Mouse (Mus musculus) C2C12 (cell line): Measurements from ENCODE around the gene Rap1gds1. TPM values are rescaled to one million over a fixed set of nuclear protein-coding genes. Genes with fewer than 3 reads are reported as not detected.

Experiments used
- H3K27me3 ChIP-seq: one replicate; pipeline ENCODE4 v1.6.1; 2011; ENCODE audit not compliant: control insufficient read depth, insufficient read depth, insufficient read length
- H3K36me3 ChIP-seq: one replicate; pipeline ENCODE4 v1.6.1; 2011; ENCODE audit not compliant: control insufficient read depth, insufficient read depth
- H3K4me3 ChIP-seq: one replicate; pipeline ENCODE4 v1.5.1; 2011; ENCODE audit warnings: mild to moderate bottlenecking, control low read depth; ENCODE audit not compliant: poor library complexity, insufficient read depth, severe bottlenecking
- H3K79me2 ChIP-seq: one replicate; pipeline ENCODE4 v1.6.1; 2011; ENCODE audit not compliant: control insufficient read depth, insufficient read depth
- H3K79me3 ChIP-seq: one replicate; pipeline ENCODE4 v1.6.1; 2011; ENCODE audit warnings: low read depth, control low read depth
- H3ac ChIP-seq: one replicate; pipeline ENCODE3; 2011; ENCODE audit warnings: low read depth; ENCODE audit not compliant: control insufficient read depth, insufficient read length
- CEBPB ChIP-seq: IDR thresholded peaks from one replicate; pipeline ENCODE4 v1.6.1; 2011; ENCODE audit warnings: low read depth, mild to moderate bottlenecking, control low read depth, moderate library complexity
- CTCF ChIP-seq: IDR thresholded peaks from one replicate; pipeline ENCODE4 v1.5.1; 2011; ENCODE audit not compliant: control insufficient read depth, insufficient read depth, insufficient read length
- FOSL1 ChIP-seq: IDR thresholded peaks from one replicate; pipeline ENCODE4 v1.8.0; 2011; ENCODE audit warnings: mild to moderate bottlenecking, low read length; ENCODE audit not compliant: poor library complexity, insufficient read depth, severe bottlenecking
- MAX ChIP-seq: IDR thresholded peaks from one replicate; pipeline ENCODE4 v1.6.1; 2011; ENCODE audit warnings: mild to moderate bottlenecking, control low read depth
- MYOD1 ChIP-seq: IDR thresholded peaks from one replicate; pipeline ENCODE4 v1.6.1; 2011; ENCODE audit warnings: low read depth; ENCODE audit not compliant: control insufficient read depth, insufficient read length
- MYOG ChIP-seq: IDR thresholded peaks from one replicate; pipeline ENCODE4 v1.6.1; 2011; ENCODE audit not compliant: control insufficient read depth, insufficient read length; ENCODE audit errors: extremely low read depth
- USF1 ChIP-seq: IDR thresholded peaks from one replicate; pipeline ENCODE4 v1.6.1; 2011; ENCODE audit warnings: low read depth, mild to moderate bottlenecking, control low read depth, moderate library complexity
- long read RNA-seq, 2 experiments: library from polyadenylated mRNA; unstranded; transcript quantifications; one replicate each; pipeline ENCODE4 v2.0.0; 2019 to 2020
- polyA plus RNA-seq: library from polyadenylated mRNA; unstranded; fragments of >200 nt; fragmentation: generic; extraction: Trizol; gene quantifications from one replicate; pipeline ENCODE4 v1.2.1, GENCODE M21; 2012; ENCODE audit warnings: missing spikeins

The Rap1gds1 gene
- 29.1 TPM for polyA plus RNA-seq
- long read RNA-seq, experiment 1, transcript Rap1gds1-202 (15 exons, 3,669 nt): major isoform, 14 of 37 reads
- long read RNA-seq, experiment 1, transcript Rap1gds1-201 (14 exons, 3,383 nt): minor isoform, 11 of 37 reads
- long read RNA-seq, experiment 1, partial matches to known transcripts: 3 of 37 reads
- long read RNA-seq, experiment 1, other reads (novel, unspliced or antisense): 5 of 37 reads
- long read RNA-seq, experiment 2, transcript Rap1gds1-202 (15 exons, 3,669 nt): major isoform, 207 of 353 reads
- long read RNA-seq, experiment 2, transcript Rap1gds1-205 (15 exons, 3,598 nt): minor isoform, 34 of 353 reads
- long read RNA-seq, experiment 2, transcript Rap1gds1-201 (14 exons, 3,383 nt): minor isoform, 59 of 353 reads
- long read RNA-seq, experiment 2, partial matches to known transcripts: 21 of 353 reads
- long read RNA-seq, experiment 2, other reads (novel, unspliced or antisense): 31 of 353 reads

DNA sequence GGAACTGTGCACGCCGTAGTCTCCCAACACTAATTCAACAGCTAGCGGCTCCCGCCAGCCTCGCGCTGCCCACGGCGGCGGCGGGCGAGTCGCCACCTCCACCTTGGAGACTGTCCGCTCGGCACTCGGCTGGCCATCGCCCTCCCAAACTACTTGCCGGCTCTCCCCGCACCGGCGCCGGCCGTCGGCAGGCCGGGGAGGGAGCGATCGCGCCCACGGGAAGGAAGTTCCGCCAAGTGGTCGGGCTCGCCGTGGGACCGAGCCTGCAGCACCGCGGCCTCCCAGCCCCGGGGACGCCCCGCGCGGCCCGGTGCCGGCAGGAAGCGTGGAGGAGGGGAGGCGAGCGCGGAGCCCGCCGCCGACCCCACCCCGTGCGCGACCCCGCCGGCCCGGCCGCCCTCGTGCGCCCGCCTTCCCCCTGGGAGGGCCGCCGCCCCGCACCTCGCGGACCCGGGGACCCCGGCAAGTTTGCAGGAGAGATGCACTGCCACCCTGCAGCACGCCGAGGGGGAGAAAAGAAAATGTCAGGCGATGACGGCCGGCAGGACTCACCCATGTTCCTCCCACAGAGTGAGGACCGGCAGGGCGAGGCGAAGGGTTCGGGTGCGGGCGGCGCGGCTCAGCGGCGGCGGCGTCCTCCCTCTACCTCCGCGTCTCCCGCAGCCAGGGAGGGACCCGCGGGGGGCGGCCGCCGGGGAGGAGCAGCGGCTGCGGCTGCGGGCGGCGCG lies at the start of gene Rap1gds1:
TSS of gene Rap1gds1 (minus strand) at position 718 of the 728 bp plus-strand sequence.
- H3K4me3 ChIP-seq: peak within 1 kb of the TSS; percentile 68
- no peaks in the 10 kb centered on the region for H3K36me3 ChIP-seq
- H3K79me3 ChIP-seq: peaks cover 43% of the 10 kb centered on the region
- H3K27me3 ChIP-seq: no peaks in the 10 kb centered on the region
- TF ChIP-seq MAX (peak; percentile 31), FOSL1 (no peak)
- H3ac ChIP-seq: peak within 1 kb of the TSS; percentile 90
- H3K79me2 ChIP-seq: peaks cover 50% of the 10 kb centered on the region

DNA sequence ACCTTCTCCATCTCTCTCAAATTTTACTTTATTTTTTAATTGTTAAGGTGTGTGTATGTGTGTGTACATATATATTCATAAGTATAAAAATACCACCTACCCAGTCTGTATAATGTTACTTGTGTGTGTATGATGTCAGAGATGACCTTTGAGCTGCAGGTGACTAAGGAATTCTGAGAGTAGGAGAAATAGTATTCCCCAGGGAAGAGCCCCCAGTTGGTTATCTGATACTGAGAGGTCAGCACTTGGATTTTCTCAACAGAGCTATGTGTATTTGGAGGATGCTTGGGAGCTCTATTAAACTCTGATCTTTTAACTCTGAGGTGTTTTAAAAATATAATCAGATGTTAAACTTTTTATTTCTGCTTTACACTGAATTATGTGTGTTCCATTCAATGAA lies 43.4 kb upstream of the Rap1gds1 start:
- H3K79me3 ChIP-seq: no peaks in the 10 kb centered on the region
- no peaks in the 10 kb centered on the region for H3K27me3 ChIP-seq
- no peaks in the 10 kb centered on the region for H3K36me3 ChIP-seq
- TF ChIP-seq USF1: no peak
- no peak for TF ChIP-seq FOSL1
- no peak for TF ChIP-seq CEBPB
- TF ChIP-seq CTCF: no peak
- TF ChIP-seq MYOG: no peak
- TF ChIP-seq MAX: no peak
- TF ChIP-seq MYOD1: no peak
- H3ac ChIP-seq: no peak overlapping the region
- H3K4me3 ChIP-seq: no peak overlapping the region
- no peaks in the 10 kb centered on the region for H3K79me2 ChIP-seq

DNA sequence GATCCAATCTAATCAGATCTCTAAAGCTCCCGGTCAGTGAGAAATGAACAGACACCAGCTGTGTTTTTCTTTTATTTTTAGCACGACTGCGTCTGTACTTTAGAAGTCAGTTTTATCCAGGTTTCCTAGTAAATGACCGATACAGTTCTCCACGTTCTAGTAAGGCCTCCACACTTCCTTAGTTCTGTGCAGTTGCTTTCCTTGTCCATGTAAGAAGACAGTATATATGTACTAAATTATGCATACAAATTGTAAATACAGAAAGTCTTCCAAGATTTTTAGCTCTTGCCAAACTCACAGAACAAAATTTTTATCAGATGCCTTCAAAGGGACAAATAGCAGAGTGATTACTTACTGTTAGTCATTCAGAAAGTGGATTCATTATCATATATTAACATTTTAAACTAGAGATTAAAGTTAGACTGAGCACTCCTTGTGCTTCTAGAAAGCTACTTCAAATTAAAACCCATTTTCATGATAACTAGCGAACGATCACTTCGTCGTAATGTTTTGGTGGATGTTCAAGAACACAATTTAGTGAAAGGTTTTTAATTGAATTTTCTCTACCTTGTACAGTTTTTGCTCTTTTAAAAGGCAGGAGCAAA lies 41.8 kb upstream of the Rap1gds1 start:
- H3K27me3 ChIP-seq: no peaks in the 10 kb centered on the region
- H3K79me2 ChIP-seq: no peaks in the 10 kb centered on the region
- H3K4me3 ChIP-seq: no peak overlapping the region
- H3K36me3 ChIP-seq: no peaks in the 10 kb centered on the region
- no peak overlapping the region for H3ac ChIP-seq
- no peaks in the 10 kb centered on the region for H3K79me3 ChIP-seq
- TF ChIP-seq MAX (no peak), FOSL1 (no peak), MYOD1 (no peak), USF1 (no peak), MYOG (no peak), CTCF (no peak), CEBPB (no peak)

DNA sequence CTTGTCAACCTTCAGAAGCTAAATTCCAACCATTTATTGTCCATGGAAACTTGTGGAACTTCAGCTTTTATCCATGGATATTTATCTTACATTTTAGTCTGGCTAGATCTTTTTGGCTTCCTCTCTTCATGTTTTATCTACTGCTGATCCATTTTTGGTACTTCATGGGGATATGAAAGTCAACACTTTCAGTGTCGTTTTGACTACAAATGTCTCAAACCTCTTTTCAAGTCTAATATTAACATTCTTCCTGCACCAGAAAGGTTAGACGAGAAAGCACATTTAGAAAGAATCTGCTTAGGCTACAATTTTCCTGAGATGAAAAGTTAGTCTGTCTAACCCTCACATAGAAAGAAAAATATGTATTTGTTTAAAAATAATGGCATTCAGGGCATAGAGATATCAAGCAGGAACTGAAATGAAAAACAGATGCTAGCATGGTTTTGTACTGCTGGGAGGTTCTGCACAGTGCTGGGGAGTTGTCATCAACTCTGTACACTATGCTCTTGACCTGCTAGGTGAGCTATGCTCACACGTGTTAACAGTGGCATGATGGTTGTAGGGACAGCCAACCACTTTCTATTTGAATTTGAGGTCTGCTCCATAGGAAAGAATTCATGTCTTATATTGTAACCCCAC lies 37.5 kb upstream of the Rap1gds1 start:
- no peaks in the 10 kb centered on the region for H3K27me3 ChIP-seq
- no peaks in the 10 kb centered on the region for H3K79me3 ChIP-seq
- no peaks in the 10 kb centered on the region for H3K36me3 ChIP-seq
- no peak overlapping the region for H3K4me3 ChIP-seq
- no peak overlapping the region for H3ac ChIP-seq
- TF ChIP-seq MAX (no peak), CTCF (no peak), FOSL1 (no peak), MYOD1 (no peak), MYOG (no peak), USF1 (no peak), CEBPB (no peak)
- no peaks in the 10 kb centered on the region for H3K79me2 ChIP-seq

DNA sequence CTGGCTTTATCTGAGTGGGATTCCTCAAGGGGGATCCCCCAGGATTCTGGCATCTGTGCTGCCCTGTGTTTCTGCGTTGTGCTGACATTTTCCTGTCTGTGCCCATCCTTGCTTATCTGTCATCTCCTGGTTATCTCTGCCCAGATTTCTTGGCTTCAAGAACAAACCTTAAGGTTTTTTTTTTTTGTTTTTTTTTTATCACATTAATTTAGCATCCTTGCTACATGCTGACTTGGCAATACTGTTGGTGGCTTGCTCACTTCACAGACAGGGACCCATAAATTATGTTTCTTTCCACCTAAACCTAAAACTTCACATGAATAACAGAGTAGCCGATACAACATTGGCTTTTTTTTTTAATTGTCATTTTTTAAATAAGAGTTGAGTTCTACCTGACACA lies 36.9 kb upstream of the Rap1gds1 start:
- Histone ChIP-seq H3K4me3 (no peak overlapping the region), H3K79me2 (no peaks in the 10 kb centered on the region), H3K27me3 (no peaks in the 10 kb centered on the region), H3K79me3 (no peaks in the 10 kb centered on the region), H3K36me3 (no peaks in the 10 kb centered on the region), H3ac (no peak overlapping the region)
- TF ChIP-seq CEBPB: no peak
- TF ChIP-seq MYOD1: no peak
- no peak for TF ChIP-seq CTCF
- TF ChIP-seq MYOG: no peak
- no peak for TF ChIP-seq MAX
- TF ChIP-seq FOSL1: no peak
- TF ChIP-seq USF1: no peak
